Mouse (Mus musculus) C2C12 (cell line): ENCODE results near the gene Borcs5.

ENCODE experiments used
- CEBPB ChIP-seq: IDR thresholded peaks from one replicate; pipeline ENCODE4 v1.6.1; 2011; ENCODE audit warnings: low read depth, mild to moderate bottlenecking, control low read depth, moderate library complexity
- CTCF ChIP-seq: IDR thresholded peaks from one replicate; pipeline ENCODE4 v1.5.1; 2011; ENCODE audit not compliant: control insufficient read depth, insufficient read depth, insufficient read length
- MAX ChIP-seq: IDR thresholded peaks from one replicate; pipeline ENCODE4 v1.6.1; 2011; ENCODE audit warnings: mild to moderate bottlenecking, control low read depth
- MYOD1 ChIP-seq: IDR thresholded peaks from one replicate; pipeline ENCODE4 v1.6.1; 2011; ENCODE audit warnings: low read depth; ENCODE audit not compliant: control insufficient read depth, insufficient read length

DNA sequence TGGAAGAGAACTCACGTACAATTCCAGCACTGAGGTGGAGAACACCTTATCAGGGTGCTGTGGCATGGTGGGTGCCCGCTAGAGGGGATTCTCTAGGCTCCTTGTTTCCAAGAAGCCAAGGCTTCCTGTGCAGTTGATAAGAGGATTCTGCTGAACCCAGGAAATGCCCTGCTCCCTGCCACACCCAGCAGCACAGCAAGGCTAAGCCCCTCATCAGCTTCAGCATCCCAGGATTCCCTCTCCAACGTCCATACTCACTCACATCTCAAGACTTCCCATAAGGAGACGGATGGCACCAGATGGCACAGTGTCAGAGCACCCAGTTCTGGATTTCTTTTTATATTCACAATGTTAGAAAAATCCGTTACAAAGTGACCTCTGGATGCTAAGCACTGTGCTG lies 79.8 kb downstream of the Borcs5 start:
- no peak for TF ChIP-seq CTCF
- no peak for TF ChIP-seq MYOD1
- TF ChIP-seq CEBPB = no peak
- TF ChIP-seq MAX = no peak
